Mouse (Mus musculus) limb, embryonic 12.5 days (tissue): ENCODE results near the gene Lars2. TPM values are rescaled to one million over a fixed set of nuclear protein-coding genes. Genes with fewer than 3 reads are reported as not detected.

Source experiments
- ATAC-seq: fragments of 200-750 bp; cut with Nextera tagmentation; 2 replicates; pipeline ENCODE4 v1.8.0; 2017; ENCODE audit warnings: low read depth, moderate TSS enrichment; ENCODE audit not compliant: insufficient number of reproducible peaks, insufficient read depth, low FRiP score, low TSS enrichment
- H3K27ac ChIP-seq: fragments of 300-500 bp; sonication (generic); 2 replicates; pipeline ENCODE4 v1.5.1; 2016; ENCODE audit warnings: mild to moderate bottlenecking, moderate library complexity
- H3K27me3 ChIP-seq: fragments of 300-500 bp; sonication (generic); 2 replicates; pipeline ENCODE4 v1.6.1; 2016; ENCODE audit warnings: mild to moderate bottlenecking, moderate library complexity
- H3K36me3 ChIP-seq: fragments of 300-500 bp; sonication (generic); 2 replicates; pipeline ENCODE4 v1.6.1; 2016; ENCODE audit warnings: mild to moderate bottlenecking, moderate library complexity
- H3K4me1 ChIP-seq: fragments of 300-500 bp; sonication (generic); replicated peaks from 2 replicates; pipeline ENCODE4 v1.6.1; 2016
- H3K4me2 ChIP-seq: fragments of 300-500 bp; sonication (generic); 2 replicates; pipeline ENCODE4 v1.6.1; 2016; ENCODE audit warnings: mild to moderate bottlenecking, moderate library complexity
- H3K4me3 ChIP-seq: fragments of 300-500 bp; sonication (generic); replicated peaks from 2 replicates; pipeline ENCODE4 v1.5.1; 2016; ENCODE audit warnings: mild to moderate bottlenecking
- H3K9ac ChIP-seq: fragments of 300-500 bp; sonication (generic); replicated peaks from 2 replicates; pipeline ENCODE4 v1.6.1; 2016; ENCODE audit warnings: mild to moderate bottlenecking, moderate library complexity
- H3K9me3 ChIP-seq: fragments of 300-500 bp; sonication (generic); 2 replicates; pipeline ENCODE4 v1.6.1; 2016; ENCODE audit warnings: mild to moderate bottlenecking, moderate library complexity
- WGBS: fragments of 180-500 bp; shearing (Covaris S2); methylation state at CpG from one replicate; pipeline ENCODE4 v1.1.7; 2016; 5-methylcytosine and 5-hydroxymethylcytosine counted together
- polyA plus RNA-seq: library from polyadenylated mRNA; unstranded; fragments of >200 nt; fragmentation: Nextera tagmentation; extraction: Ambion mirVana; gene quantifications from 2 replicates; pipeline ENCODE4 v1.2.1, GENCODE M21; 2016

The Lars2 gene
- polyA plus RNA-seq, 1 experiment from 2014 or later = 1,204 TPM

GRCm38 (mm10) chr9:123448594-123448993 is 81.9 kb downstream of the Lars2 start:
- no peak for ATAC-seq
- H3K27me3 ChIP-seq = no peaks in the 10 kb centered on the region
- no peaks in the 10 kb centered on the region for H3K4me1 ChIP-seq
- H3K27ac ChIP-seq = no peak overlapping the region
- H3K4me3 ChIP-seq = no peak overlapping the region
- no peak overlapping the region for H3K4me2 ChIP-seq
- no peak overlapping the region for H3K9ac ChIP-seq
- H3K36me3 ChIP-seq = peaks cover 13% of the 10 kb centered on the region
- H3K9me3 ChIP-seq = no peaks in the 10 kb centered on the region

- WGBS = 49% methylated on average over 2 of the region's 2 CpGs
- Histone ChIP-seq H3K4me1 (no peaks in the 10 kb centered on the region), H3K4me3 (no peak overlapping the region), H3K27ac (no peak overlapping the region), H3K4me2 (no peak overlapping the region), H3K9ac (no peak overlapping the region), H3K27me3 (no peaks in the 10 kb centered on the region), H3K36me3 (peaks cover 20% of the 10 kb centered on the region), H3K9me3 (no peaks in the 10 kb centered on the region)
- ATAC-seq = no peak
These were observed 83.4 kb downstream of the Lars2 start for GRCm38 (mm10) chr9:123450174-123450573.

DNA sequence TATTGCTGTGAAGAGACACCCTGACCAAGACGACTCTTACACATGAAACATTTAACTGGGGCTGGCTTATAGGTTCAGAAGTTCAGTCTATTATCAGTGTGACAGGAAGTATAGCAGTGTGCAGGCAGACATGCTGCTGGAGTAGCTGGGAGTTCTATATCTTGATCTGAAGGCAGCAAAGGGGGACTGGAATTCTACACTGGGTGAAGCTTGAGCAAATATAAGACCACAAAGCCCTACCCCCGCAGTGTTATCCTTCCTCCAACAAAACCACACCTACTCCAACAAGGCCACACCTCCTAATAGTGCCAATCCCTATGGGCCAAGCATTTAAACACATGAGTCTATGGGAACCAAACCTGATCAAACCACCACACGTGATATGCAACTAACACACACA is 85.0 kb downstream of the Lars2 start:
- ATAC-seq = no peak
- H3K4me1 ChIP-seq = no peaks in the 10 kb centered on the region
- no peaks in the 10 kb centered on the region for H3K27me3 ChIP-seq
- no peak overlapping the region for H3K27ac ChIP-seq
- no peaks in the 10 kb centered on the region for H3K9me3 ChIP-seq
- no peak overlapping the region for H3K4me3 ChIP-seq
- 78% methylated on average over 3 of the region's 3 CpGs for WGBS
- no peak overlapping the region for H3K9ac ChIP-seq
- H3K4me2 ChIP-seq = no peak overlapping the region
- peaks cover 33% of the 10 kb centered on the region for H3K36me3 ChIP-seq

GRCm38 (mm10) chr9:123456634-123457602 is 90.2 kb downstream of the Lars2 start:
- Histone ChIP-seq H3K36me3 (peaks cover 47% of the 10 kb centered on the region), H3K4me2 (no peak overlapping the region), H3K4me3 (no peak overlapping the region), H3K9ac (no peak overlapping the region), H3K4me1 (no peaks in the 10 kb centered on the region), H3K27ac (peak overlapping the region; percentile 12; the same call in 1 of the 2 replicates), H3K27me3 (0 out of 2 replicates have a peak, but pooled peaks cover 3% of the 10 kb centered on the region), H3K9me3 (0 out of 2 replicates have a peak, but pooled peaks cover 3% of the 10 kb centered on the region)
- ATAC-seq = no peak
- 54% methylated on average over 9 of the region's 9 CpGs for WGBS

- Histone ChIP-seq H3K4me3 (no peak overlapping the region), H3K9me3 (0 out of 2 replicates have a peak, but pooled peaks cover 4% of the 10 kb centered on the region), H3K36me3 (peaks cover 48% of the 10 kb centered on the region), H3K27me3 (0 out of 2 replicates have a peak, but pooled peaks cover 3% of the 10 kb centered on the region), H3K4me1 (no peaks in the 10 kb centered on the region), H3K4me2 (no peak overlapping the region), H3K27ac (peak overlapping the region; percentile 12; the same call in 1 of the 2 replicates), H3K9ac (no peak overlapping the region)
- 72% methylated on average over 2 of the region's 2 CpGs for WGBS
- no peak for ATAC-seq
These were observed 90.9 kb downstream of the Lars2 start for GRCm38 (mm10) chr9:123457603-123458002.

- no peak overlapping the region for H3K9ac ChIP-seq
- H3K27ac ChIP-seq = no peak overlapping the region
- ATAC-seq = no peak
- peaks cover 21% of the 10 kb centered on the region for H3K36me3 ChIP-seq
- H3K4me1 ChIP-seq = no peaks in the 10 kb centered on the region
- no peaks in the 10 kb centered on the region for H3K27me3 ChIP-seq
- H3K4me3 ChIP-seq = no peak overlapping the region
- no peaks in the 10 kb centered on the region for H3K9me3 ChIP-seq
- WGBS = 80% methylated on average over 4 of the region's 4 CpGs
- no peak overlapping the region for H3K4me2 ChIP-seq
These were observed 100.5 kb downstream of the Lars2 start for GRCm38 (mm10) chr9:123467141-123467620.

- Histone ChIP-seq H3K27ac (no peak overlapping the region), H3K36me3 (peaks cover 13% of the 10 kb centered on the region), H3K27me3 (no peaks in the 10 kb centered on the region), H3K9me3 (no peaks in the 10 kb centered on the region), H3K4me3 (no peak overlapping the region), H3K4me1 (0 out of 2 replicates have a peak, but pooled peaks cover 3% of the 10 kb centered on the region), H3K9ac (no peak overlapping the region), H3K4me2 (no peak overlapping the region)
- ATAC-seq = no peak
- 59% methylated on average over 5 of the region's 5 CpGs for WGBS
These were observed 101.8 kb downstream of the Lars2 start for GRCm38 (mm10) chr9:123468406-123469085.

- H3K9ac ChIP-seq = no peak overlapping the region
- 0 out of 2 replicates have a peak, but pooled peaks cover 3% of the 10 kb centered on the region for H3K4me1 ChIP-seq
- H3K9me3 ChIP-seq = no peaks in the 10 kb centered on the region
- no peak overlapping the region for H3K27ac ChIP-seq
- H3K4me3 ChIP-seq = no peak overlapping the region
- no peak overlapping the region for H3K4me2 ChIP-seq
- no peak for ATAC-seq
- no peaks in the 10 kb centered on the region for H3K27me3 ChIP-seq
- peaks cover 8% of the 10 kb centered on the region; the same call in 1 of the 2 replicates for H3K36me3 ChIP-seq
These were observed 102.4 kb downstream of the Lars2 start for GRCm38 (mm10) chr9:123469087-123469486.

DNA sequence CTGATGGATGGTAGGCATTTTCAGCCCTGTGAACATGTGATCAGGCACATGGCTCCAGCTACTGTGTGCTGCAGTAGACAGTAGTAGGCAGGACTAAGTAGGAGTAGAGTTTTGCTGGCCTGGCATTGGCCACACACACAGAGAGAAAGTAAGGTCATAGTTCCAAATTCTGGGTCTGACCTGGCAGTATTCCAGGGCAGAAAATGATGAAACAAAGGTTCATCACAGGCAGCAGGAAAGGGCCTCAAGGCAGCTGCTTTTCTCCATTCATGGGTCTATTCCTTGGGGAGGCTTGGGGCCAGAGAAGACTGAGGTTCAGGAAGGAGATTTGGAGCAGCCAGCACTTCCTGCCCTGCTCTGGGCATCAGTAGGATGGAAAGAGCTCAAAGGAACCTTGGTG is 106.7 kb downstream of the Lars2 start:
- no peak overlapping the region for H3K4me3 ChIP-seq
- H3K27me3 ChIP-seq = no peaks in the 10 kb centered on the region
- H3K4me1 ChIP-seq = 0 out of 2 replicates have a peak, but pooled peaks cover 8% of the 10 kb centered on the region
- H3K36me3 ChIP-seq = no peaks in the 10 kb centered on the region
- no peak for ATAC-seq
- H3K27ac ChIP-seq = peak overlapping the region; percentile 7; the same call in 1 of the 2 replicates
- H3K9me3 ChIP-seq = no peaks in the 10 kb centered on the region
- no peak overlapping the region for H3K9ac ChIP-seq
- no peak overlapping the region for H3K4me2 ChIP-seq

DNA sequence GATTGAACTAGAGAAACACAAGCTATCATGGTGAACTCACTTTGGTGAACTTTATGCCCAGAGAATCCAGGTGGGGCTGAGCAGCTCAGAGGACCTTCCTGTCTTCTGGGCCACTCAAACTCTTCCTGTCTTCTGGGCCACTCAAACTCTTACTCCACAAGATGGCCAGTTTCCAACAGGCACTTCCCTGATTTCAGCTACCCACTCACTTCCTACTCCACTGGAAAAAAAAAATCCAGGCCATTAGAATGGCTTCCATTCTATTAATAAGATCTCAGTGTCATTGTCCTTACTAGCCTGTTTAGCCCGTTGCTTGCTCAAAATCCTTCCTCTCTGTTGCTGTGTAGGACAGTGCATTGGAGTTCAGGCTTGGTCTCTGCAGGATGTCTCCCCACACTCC is 108.8 kb downstream of the Lars2 start:
- no peaks in the 10 kb centered on the region for H3K27me3 ChIP-seq
- no peak overlapping the region for H3K9ac ChIP-seq
- WGBS = 76% methylated on average over 1 of the region's 1 CpGs
- no peak overlapping the region for H3K4me3 ChIP-seq
- peaks cover 23% of the 10 kb centered on the region for H3K4me1 ChIP-seq
- peaks cover 6% of the 10 kb centered on the region for H3K36me3 ChIP-seq
- no peaks in the 10 kb centered on the region for H3K9me3 ChIP-seq
- no peak overlapping the region for H3K27ac ChIP-seq
- H3K4me2 ChIP-seq = no peak overlapping the region
- no peak for ATAC-seq

DNA sequence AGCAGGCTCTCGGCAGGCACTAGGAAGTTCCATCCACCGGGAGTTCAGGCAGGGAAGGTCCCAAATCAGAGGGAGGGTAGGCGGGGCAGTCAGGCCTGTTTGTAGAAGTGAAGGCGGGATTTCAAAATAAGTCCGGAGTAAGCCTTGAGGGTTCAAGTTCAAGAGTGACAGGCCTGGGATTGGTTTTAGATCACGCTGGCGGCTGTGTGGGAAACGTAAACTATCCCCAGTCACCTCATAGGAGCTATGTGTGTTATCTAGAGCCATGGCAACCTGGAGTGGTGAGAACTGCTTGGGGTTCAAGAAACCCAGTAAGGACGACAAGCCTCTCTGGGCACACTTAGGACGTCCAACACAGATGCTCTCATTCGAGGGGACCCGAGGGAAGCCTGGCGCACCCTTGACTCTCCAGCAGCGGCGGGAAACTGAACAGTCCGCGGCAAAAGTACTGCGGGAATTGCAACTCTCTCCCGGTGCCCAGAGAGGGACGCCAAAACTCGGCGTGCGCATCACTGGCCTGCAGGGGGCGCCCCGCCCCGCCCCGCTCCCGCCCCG is 111.4 kb downstream of the Lars2 start:
- Histone ChIP-seq H3K27ac (peak overlapping the region; percentile 69; the same call in 1 of the 2 replicates), H3K4me2 (peak overlapping the region; percentile 83), H3K9ac (peak overlapping the region; percentile 48), H3K9me3 (no peaks in the 10 kb centered on the region), H3K36me3 (peaks cover 20% of the 10 kb centered on the region), H3K27me3 (no peaks in the 10 kb centered on the region), H3K4me1 (peaks cover 47% of the 10 kb centered on the region), H3K4me3 (peak overlapping the region; percentile 69)
- under 1% methylated on average over 23 of the region's 29 CpGs for WGBS
- peak; percentile 75 for ATAC-seq
